Mouse (Mus musculus) hindbrain, postnatal 0 days (tissue): ENCODE results near the gene Xpo6. TPM values are rescaled to one million over a fixed set of nuclear protein-coding genes. Genes with fewer than 3 reads are reported as not detected.

Source experiments
- ATAC-seq: fragments of 200-750 bp; cut with Nextera tagmentation; 2 replicates; pipeline ENCODE4 v1.8.0; 2017; ENCODE audit warnings: mild to moderate bottlenecking, moderate TSS enrichment, moderate library complexity
- DNase-seq: peaks from one replicate; pipeline ENCODE4 v3.0.0-alpha.2; 2015; ENCODE audit warnings: low spot score
- H3K27ac ChIP-seq: fragments of 300-500 bp; sonication (generic); 2 replicates; pipeline ENCODE4 v1.5.1; 2014; ENCODE audit warnings: mild to moderate bottlenecking
- H3K27me3 ChIP-seq: fragments of 300-500 bp; sonication (generic); 2 replicates; pipeline ENCODE4 v1.6.1; 2014; ENCODE audit warnings: low read length, mixed read lengths; ENCODE audit not compliant: insufficient read depth
- H3K36me3 ChIP-seq: fragments of 300-500 bp; sonication (generic); 2 replicates; pipeline ENCODE4 v1.6.1; 2014; ENCODE audit warnings: low read length, mixed read lengths; ENCODE audit not compliant: insufficient read depth
- H3K4me1 ChIP-seq: fragments of 300-500 bp; sonication (generic); 2 replicates; pipeline ENCODE4 v1.6.1; 2014; ENCODE audit warnings: antibody characterized with exemption, low read length, mixed read lengths; ENCODE audit not compliant: insufficient read depth
- H3K4me2 ChIP-seq: fragments of 300-500 bp; sonication (generic); 2 replicates; pipeline ENCODE4 v1.6.1; 2014; ENCODE audit warnings: low read depth, mild to moderate bottlenecking, low read length, moderate library complexity, mixed read lengths
- H3K4me3 ChIP-seq: fragments of 300-500 bp; sonication (generic); 2 replicates; pipeline ENCODE4 v1.5.1; 2014; ENCODE audit warnings: low read length
- H3K9ac ChIP-seq: fragments of 300-500 bp; sonication (generic); replicated peaks from 2 replicates; pipeline ENCODE4 v1.6.1; 2014; ENCODE audit warnings: mild to moderate bottlenecking, low read length, moderate library complexity, mixed read lengths
- H3K9me3 ChIP-seq: fragments of 300-500 bp; sonication (generic); 2 replicates; pipeline ENCODE4 v1.6.1; 2016; ENCODE audit warnings: low read length, mixed read lengths
- CTCF ChIP-seq: IDR thresholded peaks from 2 replicates; pipeline ENCODE4 v1.5.1; 2016; ENCODE audit warnings: antibody characterized with exemption, control low read depth, low read depth
- WGBS: fragments of 180-500 bp; shearing (Covaris S2); extraction: QIAGEN DNeasy Blood & Tissue Kit; methylation state at CpG from one replicate; pipeline ENCODE4 v1.1.7; 2014; 5-methylcytosine and 5-hydroxymethylcytosine counted together
- polyA plus RNA-seq: library from polyadenylated mRNA; unstranded; fragments of >200 nt; fragmentation: Nextera tagmentation; extraction: Ambion mirVana; gene quantifications from 2 replicates; pipeline ENCODE4 v1.2.1, GENCODE M21; 2015
- total RNA-seq: library from RNA; depleted of rRNA; stranded (reverse); fragments of >200 nt; gene quantifications from 2 replicates; pipeline ENCODE4 v1.2.3, GENCODE M21; 2014

The Xpo6 gene
- total and polyA plus RNA-seq, 2 experiments from 2014 or later, result 45.4 to 124 TPM

GRCm38 (mm10) chr7:126180956-126181355, 19.3 kb downstream of the Xpo6 start:
- Histone ChIP-seq H3K4me1 (peaks cover 12% of the 10 kb centered on the region; the same call in 1 of the 2 replicates), H3K36me3 (no peaks in the 10 kb centered on the region), H3K4me2 (no peak overlapping the region), H3K9ac (no peak overlapping the region), H3K27me3 (no peaks in the 10 kb centered on the region), H3K4me3 (no peak overlapping the region), H3K9me3 (no peaks in the 10 kb centered on the region), H3K27ac (no peak overlapping the region)
- DNase-seq, result no peak
- TF ChIP-seq CTCF, result no peak
- ATAC-seq, result no peak
- 71% methylated on average over 3 of the region's 3 CpGs for WGBS

GRCm38 (mm10) chr7:126178804-126179203, 21.5 kb downstream of the Xpo6 start:
- TF ChIP-seq CTCF, result no peak
- H3K4me2 ChIP-seq, result no peak overlapping the region
- H3K9me3 ChIP-seq, result no peaks in the 10 kb centered on the region
- H3K9ac ChIP-seq, result no peak overlapping the region
- H3K4me3 ChIP-seq, result no peak overlapping the region
- DNase-seq (no peak), ATAC-seq (no peak)
- H3K27ac ChIP-seq, result no peak overlapping the region
- no peaks in the 10 kb centered on the region for H3K27me3 ChIP-seq
- H3K36me3 ChIP-seq, result no peaks in the 10 kb centered on the region
- H3K4me1 ChIP-seq, result peaks cover 12% of the 10 kb centered on the region; the same call in 1 of the 2 replicates

- H3K9me3 ChIP-seq, result no peaks in the 10 kb centered on the region
- no peaks in the 10 kb centered on the region for H3K36me3 ChIP-seq
- no peaks in the 10 kb centered on the region for H3K27me3 ChIP-seq
- H3K4me1 ChIP-seq, result peaks cover 6% of the 10 kb centered on the region; the same call in 1 of the 2 replicates
- H3K27ac ChIP-seq, result no peak overlapping the region
- 96% methylated on average over 12 of the region's 12 CpGs for WGBS
- no peak overlapping the region for H3K4me3 ChIP-seq
- TF ChIP-seq CTCF, result no peak
- DNase-seq (no peak), ATAC-seq (no peak)
- H3K9ac ChIP-seq, result no peak overlapping the region
- H3K4me2 ChIP-seq, result no peak overlapping the region
Measured at GRCm38 (mm10) chr7:126175999-126176398, 24.3 kb downstream of the Xpo6 start.

DNA sequence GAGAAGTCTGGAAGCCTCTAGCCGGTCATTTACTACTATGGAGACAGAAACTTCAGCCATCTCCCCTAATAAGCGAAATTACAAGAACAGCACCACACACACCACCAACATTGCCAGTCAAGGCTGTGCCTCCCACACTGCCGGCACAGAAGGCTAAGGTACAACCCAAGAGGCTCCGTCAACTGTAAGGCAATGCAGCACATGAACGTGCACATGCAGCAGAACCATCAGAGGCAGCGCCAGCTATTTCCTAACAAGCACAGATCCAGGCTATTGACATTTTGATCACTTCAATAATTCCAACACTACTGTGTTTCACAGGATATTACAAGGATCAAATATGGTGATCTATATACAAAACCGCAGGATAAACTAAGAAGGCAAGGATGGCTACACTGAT, 24.8 kb downstream of the Xpo6 start:
- WGBS, result 91% methylated on average over 7 of the region's 7 CpGs
- DNase-seq (no peak), ATAC-seq (no peak)
- Histone ChIP-seq H3K36me3 (no peaks in the 10 kb centered on the region), H3K4me3 (no peak overlapping the region), H3K27ac (no peak overlapping the region), H3K4me1 (0 out of 2 replicates have a peak, but pooled peaks cover 4% of the 10 kb centered on the region), H3K4me2 (no peak overlapping the region), H3K27me3 (no peaks in the 10 kb centered on the region), H3K9me3 (no peaks in the 10 kb centered on the region), H3K9ac (no peak overlapping the region)
- TF ChIP-seq CTCF, result no peak

DNA sequence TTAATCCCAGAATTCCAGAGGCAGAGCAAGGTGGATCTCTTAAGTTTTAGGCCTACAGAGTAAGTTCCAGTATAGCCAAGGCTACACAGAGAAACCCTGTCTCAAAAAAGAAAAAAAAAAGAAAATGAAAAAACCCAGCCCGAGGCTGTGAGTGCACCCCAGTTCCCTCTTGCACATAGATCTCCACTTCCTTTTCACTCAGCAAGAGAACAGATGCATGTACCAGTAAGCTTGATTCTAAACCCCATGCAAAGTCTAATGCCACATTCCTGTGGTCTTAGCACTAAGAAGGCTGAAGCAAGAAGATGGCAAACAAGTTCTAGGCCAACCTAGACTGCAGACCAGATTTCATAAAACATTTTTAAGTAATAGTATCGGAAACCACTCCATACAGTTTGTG, 25.4 kb downstream of the Xpo6 start:
- H3K27me3 ChIP-seq, result no peaks in the 10 kb centered on the region
- H3K4me3 ChIP-seq, result no peak overlapping the region
- no peak overlapping the region for H3K27ac ChIP-seq
- H3K36me3 ChIP-seq, result no peaks in the 10 kb centered on the region
- no peak overlapping the region for H3K9ac ChIP-seq
- H3K4me2 ChIP-seq, result no peak overlapping the region
- ATAC-seq (no peak), DNase-seq (no peak)
- no peaks in the 10 kb centered on the region for H3K9me3 ChIP-seq
- TF ChIP-seq CTCF, result no peak
- 0 out of 2 replicates have a peak, but pooled peaks cover 4% of the 10 kb centered on the region for H3K4me1 ChIP-seq
- WGBS, result 91% methylated on average over 2 of the region's 2 CpGs

DNA sequence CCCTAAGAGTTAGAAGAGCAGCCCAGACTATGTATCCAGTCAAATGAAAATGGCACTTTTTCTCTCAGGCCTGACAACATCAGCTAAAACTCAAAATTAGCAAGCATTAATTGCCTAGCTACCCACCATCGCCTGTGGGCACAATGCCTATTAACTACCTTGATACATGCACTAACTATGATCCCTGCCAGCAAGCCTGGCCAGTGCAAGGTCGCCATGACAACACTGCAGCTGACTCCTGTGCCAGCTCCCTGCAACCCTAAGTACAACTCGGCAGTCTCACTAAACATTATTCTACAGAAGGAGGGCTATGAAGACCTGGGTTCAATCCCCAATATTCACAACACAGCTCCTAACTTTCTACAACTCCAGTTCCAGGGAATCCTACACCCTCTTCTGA, 28.3 kb downstream of the Xpo6 start:
- DNase-seq (peak; percentile 36), ATAC-seq (no peak)
- Histone ChIP-seq H3K9me3 (no peaks in the 10 kb centered on the region), H3K4me2 (no peak overlapping the region), H3K27ac (no peak overlapping the region), H3K9ac (no peak overlapping the region), H3K4me1 (no peaks in the 10 kb centered on the region), H3K4me3 (no peak overlapping the region), H3K36me3 (peaks cover 9% of the 10 kb centered on the region), H3K27me3 (no peaks in the 10 kb centered on the region)
- 37% methylated on average over 3 of the region's 3 CpGs for WGBS
- no peak for TF ChIP-seq CTCF

GRCm38 (mm10) chr7:126168584-126168983, 31.7 kb downstream of the Xpo6 start:
- no peak for DNase-seq
- Histone ChIP-seq H3K9me3 (no peaks in the 10 kb centered on the region), H3K4me1 (no peaks in the 10 kb centered on the region), H3K4me2 (no peak overlapping the region), H3K9ac (no peak overlapping the region), H3K36me3 (peaks cover 14% of the 10 kb centered on the region), H3K4me3 (no peak overlapping the region), H3K27ac (no peak overlapping the region), H3K27me3 (no peaks in the 10 kb centered on the region)
- 93% methylated on average over 6 of the region's 6 CpGs for WGBS
- ATAC-seq, result no peak
- no peak for TF ChIP-seq CTCF
